Mouse (Mus musculus) liver, adult 2 months (tissue): ENCODE measurements at regions not wholly inside any gene's neighbourhood (a gene's known extent, or its start where the extent isn't known, plus 50 kb on each side); places are given as distances from the start of the nearest gene placed in this dataset.

ENCODE experiments used
- CTCF ChIP-seq: fragments of 200-500 bp; IDR thresholded peaks from 2 replicates; pipeline ENCODE4 v1.5.1; 2011; ENCODE audit warnings: low read depth, low read length, control low read depth
- POLR2A ChIP-seq: fragments of 200-500 bp; IDR thresholded peaks from 2 replicates; pipeline ENCODE4 v1.6.1; 2011; ENCODE audit warnings: low read length, control low read depth; ENCODE audit not compliant: insufficient read depth; ENCODE audit errors: extremely low read depth

DNA sequence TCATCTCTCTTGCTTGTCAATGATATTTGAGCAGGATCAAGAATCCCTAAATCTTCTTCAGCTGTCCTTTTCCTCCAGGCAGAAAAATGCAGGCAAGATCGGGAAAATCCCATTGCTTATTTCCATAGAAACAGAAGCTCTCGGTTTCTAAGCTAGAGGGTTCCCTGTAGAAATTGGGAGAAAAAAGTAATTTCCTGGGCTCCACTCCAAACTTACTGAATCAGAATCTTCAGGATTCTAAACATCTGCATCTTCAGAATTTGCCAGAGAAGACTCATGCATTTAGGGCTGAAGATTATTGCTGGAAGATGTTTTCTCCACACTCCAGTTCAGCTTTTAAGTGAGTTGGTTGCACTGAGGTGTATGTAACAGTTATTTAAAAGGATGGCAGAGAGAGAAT is 187.6 kb upstream of the Hs3st4 start:
- no peak for TF ChIP-seq CTCF
- TF ChIP-seq POLR2A = no peak
